Mouse (Mus musculus) WW6 (cell line): ENCODE data around the gene Dnmt1.
A peak's percentile ranks its signal among the peaks of the same experiment; 100 is the strongest.

Source experiments
- DNase-seq: peaks from one replicate; pipeline ENCODE4 v3.0.0-alpha.2; 2013; ENCODE audit warnings: low read depth, low spot score

Dnmt1 gene

GRCm38 (mm10) chr9:20943396-20943795 is 16.3 kb downstream of the Dnmt1 start:
- DNase-seq: no peak

GRCm38 (mm10) chr9:20923258-20923657 is 36.4 kb downstream of the Dnmt1 start:
- no peak for DNase-seq

DNA sequence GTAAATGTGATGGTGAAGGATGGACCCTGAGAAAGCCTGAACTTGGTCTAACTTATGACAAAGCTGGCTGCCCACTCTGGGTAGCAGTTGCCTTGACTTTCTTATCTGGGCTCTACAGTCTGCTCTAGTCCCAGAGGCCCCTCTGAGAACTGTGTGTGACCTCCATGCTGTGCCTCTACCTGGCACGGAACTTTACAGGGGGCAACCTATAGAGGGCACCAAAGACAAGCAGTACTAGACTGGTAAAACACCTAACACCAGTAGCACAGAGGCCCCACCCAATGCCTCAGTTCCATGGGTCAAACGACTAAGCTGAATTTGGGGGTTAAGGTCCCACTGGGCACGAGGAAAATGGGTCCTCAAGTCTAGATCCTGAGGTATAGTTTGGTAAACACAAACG is 43.5 kb downstream of the Dnmt1 start:
- no peak for DNase-seq

DNA sequence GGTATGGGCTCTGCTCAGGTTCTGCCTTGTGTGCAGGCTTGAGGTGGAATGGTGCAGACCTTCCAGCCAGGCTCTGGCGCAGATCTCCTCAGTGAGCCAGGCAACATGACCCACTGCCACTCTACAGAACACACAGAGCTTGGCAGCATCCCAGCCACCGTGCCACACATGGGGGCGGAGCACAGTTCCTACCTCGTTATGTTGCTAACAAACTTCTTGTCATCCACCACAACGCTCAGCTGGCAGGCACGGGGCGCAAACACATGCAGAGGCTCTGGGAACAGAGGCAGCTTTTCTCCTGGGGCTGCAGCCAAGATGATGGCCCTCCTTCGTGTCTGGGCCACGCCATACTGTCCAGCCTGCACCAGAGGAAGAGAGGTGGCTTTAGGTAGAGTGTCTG is 49.7 kb downstream of the Dnmt1 start:
- DNase-seq: no peak

- DNase-seq: no peak
Observed at GRCm38 (mm10) chr9:20902174-20902491, 57.6 kb downstream of the Dnmt1 start.

DNA sequence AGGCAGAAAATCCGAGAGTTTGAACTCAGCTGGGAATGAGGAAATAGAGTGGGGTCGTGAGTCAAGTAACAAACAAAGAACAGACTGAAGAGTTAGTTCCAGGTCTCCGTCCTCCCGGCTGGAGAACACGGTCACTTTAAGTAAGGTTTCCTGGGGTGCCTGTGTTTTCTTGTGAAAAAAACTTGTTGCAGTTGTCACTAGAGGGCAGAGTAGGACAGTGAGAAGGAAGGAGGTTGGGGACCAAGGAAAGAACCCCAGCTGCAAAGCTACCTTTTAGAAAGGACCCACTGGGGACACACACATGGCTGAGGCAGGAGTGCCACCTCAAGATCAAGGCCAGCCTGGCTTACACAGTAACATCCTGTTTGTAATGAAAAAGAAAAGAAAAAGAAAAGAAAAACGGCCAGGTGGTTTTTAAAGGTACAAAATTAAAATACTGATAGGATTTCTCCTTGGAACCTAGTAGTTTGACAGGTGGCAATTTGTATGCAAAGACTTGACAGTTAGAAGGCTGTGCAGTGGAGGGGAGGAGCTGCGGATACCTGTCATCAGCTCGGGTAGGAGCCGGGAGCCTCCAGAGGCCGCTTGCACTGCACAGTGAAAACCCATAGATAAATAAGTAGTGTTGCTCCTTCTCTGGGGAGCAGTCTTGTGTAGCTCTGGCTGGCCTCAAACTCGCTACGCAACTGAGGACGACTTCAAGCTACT is 58.1 kb downstream of the Dnmt1 start:
- no peak for DNase-seq

- DNase-seq: peak; percentile 53
Observed at GRCm38 (mm10) chr9:20898511-20899073, 61.1 kb downstream of the Dnmt1 start, which contains the start of gene Eif3g. TSS of gene Eif3g (minus strand) at chr9:20898623.

- DNase-seq: no peak
Observed at GRCm38 (mm10) chr9:20897736-20898510, 61.8 kb downstream of the Dnmt1 start.

GRCm38 (mm10) chr9:20895382-20895781 is 64.3 kb downstream of the Dnmt1 start:
- DNase-seq: no peak

DNA sequence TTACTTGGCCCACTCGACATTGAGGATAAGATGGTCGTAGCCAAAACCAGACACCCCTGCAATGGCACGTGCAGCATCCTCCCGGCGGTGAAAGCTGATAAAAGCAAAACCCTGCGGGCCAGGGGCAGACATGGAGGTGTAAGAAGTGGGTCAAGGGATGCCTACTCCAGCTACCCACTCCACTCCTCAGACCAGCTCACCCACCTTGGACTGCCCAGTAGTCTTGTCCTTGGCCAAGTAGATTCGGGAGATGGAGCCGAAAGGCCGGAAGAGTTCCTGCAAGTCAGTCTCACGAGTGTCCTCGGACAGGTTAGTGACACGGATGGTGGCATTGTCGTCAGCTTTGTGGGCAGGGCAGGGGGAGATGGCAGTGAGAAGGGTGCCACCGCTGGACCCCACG is 65.1 kb downstream of the Dnmt1 start:
- DNase-seq: no peak

DNA sequence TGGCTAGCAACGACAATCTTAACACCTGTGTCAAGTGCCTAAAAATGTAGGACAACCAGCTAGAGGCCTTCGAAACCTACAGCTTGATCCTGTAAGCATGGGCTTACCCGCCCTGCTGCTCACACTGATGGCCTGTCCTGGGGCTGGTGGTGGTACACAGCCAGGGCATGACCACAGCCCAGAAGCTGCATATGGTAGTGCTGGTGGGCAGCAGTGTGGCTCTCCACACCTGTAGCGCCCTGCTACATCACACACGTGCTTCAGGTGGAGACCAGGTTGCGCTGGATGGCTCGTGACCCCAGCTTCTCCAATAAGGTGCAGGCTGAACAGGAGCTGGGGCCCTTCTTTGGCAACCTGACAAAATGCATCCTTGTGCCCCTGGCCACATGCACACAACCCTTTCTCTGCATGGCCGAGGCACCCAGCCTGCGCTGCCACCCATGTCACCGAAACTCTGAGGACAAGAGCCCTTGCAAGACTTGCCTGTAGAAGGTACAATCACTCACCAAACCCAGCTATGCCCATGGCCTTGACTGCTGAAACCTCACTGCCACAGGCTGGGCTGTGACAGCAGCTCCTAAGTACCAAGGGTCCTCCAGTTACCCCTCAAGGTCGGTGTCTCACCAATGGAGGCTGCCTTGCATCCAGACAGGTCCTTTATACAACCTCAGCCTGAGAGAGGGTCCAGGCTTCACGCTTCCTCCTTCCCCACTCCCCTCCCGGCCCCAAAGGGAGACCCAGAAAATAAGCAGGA is 65.9 kb downstream of the Dnmt1 start:
- no peak for DNase-seq

DNA sequence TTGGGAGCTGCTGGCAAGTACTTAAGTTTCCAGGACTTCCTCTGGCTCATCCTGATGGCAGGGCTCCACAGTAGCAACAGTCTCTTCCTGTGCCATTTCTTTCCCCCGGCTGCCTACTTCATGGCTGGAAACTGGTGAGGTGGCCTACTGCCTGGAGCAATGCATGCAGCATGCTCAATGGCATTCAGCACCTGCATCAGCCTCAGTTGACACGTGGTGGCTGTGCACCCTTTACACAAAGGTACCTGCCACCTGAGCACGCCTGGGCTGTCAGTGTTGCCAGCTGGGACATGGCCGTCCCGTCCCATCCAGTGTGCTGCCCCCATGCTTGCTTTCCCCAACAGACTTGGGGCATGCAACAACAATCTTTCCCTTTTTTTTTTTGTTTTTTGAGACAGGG is 66.6 kb downstream of the Dnmt1 start:
- DNase-seq: no peak

DNA sequence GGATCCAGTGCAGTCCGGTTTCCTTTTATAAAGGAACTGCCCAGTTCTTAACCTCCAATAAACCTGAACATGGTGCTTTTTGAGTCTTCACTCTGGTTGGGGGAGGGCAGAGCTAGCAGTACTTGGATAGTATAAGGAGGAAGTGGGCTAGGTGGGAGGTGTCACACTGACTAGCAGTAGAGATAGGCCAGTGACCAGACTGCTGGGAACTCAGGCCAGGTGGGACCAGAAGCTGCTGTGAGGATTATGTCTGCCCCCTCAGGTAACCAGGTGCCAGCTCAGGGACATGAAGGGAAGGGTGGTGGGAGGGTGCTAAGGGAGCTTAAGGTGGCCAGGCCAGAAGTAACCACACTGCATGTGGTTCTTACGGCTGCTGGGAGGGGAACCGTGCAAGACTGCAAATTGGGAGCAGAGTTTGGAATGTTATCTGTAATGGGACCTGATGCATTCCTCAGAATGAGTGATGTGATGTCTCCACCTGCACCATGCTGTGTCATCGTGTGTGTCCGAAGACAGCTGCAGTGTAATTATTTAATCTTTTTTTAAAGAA is 67.5 kb downstream of the Dnmt1 start:
- no peak for DNase-seq

DNA sequence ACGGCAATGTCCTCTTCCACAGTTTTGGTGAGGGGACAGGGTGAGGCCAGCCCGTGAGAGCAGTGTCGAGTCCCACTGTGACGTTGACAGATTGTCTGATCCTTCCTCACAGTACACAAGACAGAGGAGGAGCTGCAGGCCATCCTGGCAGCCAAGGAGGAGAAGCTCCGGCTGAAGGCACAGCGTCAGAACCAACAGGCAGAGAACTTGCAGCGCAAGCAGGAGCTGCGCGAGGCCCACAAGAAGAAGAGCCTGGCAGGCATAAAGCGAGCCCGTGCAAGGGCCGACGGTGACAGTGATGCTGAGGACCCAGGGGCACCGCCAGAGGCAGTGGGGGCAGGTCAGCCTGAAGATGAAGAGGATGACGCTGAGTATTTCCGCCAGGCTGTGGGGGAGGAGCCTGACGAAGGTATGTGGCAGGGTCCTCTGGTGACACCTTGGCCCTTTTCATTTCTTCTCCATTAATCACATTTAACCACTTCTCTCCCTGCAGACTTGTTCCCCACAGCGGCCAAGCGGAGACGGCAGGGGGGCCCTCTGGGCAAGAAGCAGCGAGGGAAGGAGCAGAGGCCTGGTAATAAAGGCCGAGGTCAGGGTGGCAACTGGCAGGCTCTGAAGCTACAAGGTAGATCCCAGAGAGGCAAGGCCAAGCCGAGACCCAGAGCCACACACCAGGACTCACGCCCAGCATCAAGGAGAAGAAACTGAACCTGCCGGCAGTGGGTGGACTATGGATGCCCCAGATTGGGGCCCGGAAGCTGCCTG is 68.2 kb downstream of the Dnmt1 start:
- no peak for DNase-seq

GRCm38 (mm10) chr9:20890411-20890810 is 69.3 kb downstream of the Dnmt1 start:
- no peak for DNase-seq

GRCm38 (mm10) chr9:20889185-20890141 is 70.2 kb downstream of the Dnmt1 start:
- DNase-seq: no peak

GRCm38 (mm10) chr9:20888386-20888765 is 71.3 kb downstream of the Dnmt1 start:
- no peak for DNase-seq

DNA sequence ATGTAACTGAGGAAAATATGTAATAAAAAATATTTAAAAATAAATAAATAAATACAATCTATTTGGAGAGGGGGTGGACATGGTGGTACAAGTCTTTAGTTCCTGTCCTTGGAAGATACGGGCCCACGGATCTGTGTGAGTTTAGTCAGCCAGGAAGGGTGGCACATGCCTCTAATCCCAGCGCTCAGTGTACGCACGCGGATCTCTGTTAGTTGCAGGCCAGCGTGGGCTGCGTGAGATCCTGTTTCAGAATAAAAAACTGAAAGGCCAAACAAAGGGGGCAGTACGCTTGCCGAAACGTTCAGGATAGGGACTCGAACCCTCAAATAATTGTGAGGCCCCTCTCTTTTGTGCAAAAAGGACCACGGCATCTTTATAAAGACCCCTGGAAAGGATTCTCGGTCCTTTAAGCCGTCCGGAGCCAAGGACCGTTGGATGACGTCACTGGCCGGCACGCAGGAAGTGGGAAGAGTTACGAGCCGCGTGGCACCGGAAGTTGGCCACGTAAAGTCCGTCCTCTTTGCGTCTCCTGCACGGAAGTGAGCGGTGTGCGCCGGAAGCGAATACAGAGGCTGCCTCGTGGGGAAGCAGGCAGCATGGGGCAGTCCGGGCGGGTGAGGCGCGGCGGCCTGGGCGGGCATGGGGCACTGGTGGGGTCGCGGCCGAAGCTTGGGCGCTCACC is 71.8 kb downstream of the Dnmt1 start, which contains the start of gene Ppan:
Gene Ppan, plus strand, starts transcription at position 472 of the 682 bp plus-strand sequence.
- peak; percentile 84 for DNase-seq

DNA sequence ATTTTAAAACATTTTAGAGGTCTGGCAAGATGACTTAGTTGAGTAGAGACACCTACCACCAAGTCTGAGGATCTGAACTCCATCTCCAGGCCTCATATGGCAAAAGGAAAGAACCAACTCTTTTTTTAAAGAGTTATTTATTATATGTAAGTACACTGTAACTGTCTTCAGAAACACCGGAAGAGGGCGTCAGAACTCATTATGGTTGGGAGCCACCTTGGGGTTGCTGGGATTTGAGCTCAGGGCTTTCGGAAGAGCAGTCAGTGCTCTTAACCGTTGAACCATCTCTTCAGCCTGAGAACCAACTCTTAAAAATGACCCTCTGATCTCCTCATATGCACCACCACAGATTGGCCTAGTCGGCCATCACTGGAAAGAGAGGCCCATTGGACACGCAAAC is 72.5 kb downstream of the Dnmt1 start:
- DNase-seq: no peak
